Mouse (Mus musculus): ENCODE results near the gene Syngr4.

DNA sequence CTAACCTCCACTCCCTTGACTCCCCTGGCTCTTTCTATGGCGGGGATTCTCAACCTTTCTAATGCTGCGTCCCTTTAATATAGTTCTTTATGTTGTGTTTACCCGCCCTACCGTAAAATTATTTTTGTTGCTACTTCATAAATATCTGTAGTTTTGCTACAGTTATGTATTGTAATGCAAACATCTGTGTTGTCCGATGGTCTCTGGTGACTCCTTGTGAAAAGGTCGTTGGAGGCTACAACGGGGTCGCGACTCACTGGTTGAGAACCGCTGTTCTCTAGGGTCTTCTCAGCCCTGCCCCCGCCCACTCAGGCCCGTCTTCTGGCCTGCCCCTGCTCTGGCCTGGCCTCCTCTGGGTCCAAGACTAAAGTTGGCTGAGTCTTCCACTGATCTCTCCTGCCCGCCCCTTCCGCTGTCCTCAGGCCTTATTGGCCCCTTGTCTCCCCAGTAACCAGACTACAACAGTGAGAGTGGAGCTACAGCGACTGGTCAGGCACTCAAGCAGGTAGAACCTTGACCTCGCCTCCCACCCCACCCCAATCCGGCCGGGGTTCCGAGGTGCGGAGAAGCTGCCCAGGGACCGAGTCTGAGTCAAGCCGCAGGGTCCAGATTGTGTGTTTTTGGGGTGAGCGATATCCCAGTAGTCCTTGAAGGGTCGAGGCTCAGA, 27.4 kb upstream of the Syngr4 start, which contains the start of gene Ccdc114:
- TF ChIP-seq POLR2A (IDR thresholded peaks at IDR 0.05; ENCODE audit: low read depth, low read length) = peak; percentile 70
- no peak for TF ChIP-seq CTCF (conservative IDR thresholded peaks at IDR 0.05; ENCODE audit: insufficient read depth, insufficient read length, low read depth, low read length)
